Mouse (Mus musculus): ENCODE measurements around the gene Wnt10b.

DNA sequence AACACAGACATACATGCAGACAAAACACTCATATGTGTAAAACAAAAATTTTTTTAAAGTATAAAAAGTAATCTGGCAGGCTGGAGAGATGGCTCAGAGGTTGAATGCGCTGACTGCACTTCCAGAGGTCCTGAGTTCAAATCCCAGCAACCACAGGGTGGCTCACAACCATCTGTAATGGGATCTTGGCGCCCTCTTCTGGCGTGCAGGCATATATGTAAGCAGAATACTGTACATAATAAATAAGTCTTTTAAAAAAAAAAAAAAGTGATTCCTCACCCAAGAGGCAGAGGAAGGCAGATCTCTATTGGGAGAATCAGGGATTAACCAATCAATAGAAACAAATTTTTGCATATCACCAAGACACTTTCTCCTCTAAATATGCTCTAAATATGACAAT, 45.5 kb upstream of the Wnt10b start:
- TF ChIP-seq CTCF (conservative IDR thresholded peaks at IDR 0.05; ENCODE audit: low read length) (peak; percentile 36; the same call in 1 of the 2 replicates), POU5F1 (IDR thresholded peaks at IDR 0.05; ENCODE audit: borderline replicate concordance, low read length) (no peak)
